Mouse (Mus musculus) monocyte, adult 2 months (primary cell): Measurements from ENCODE around the gene Adam1a.

Source experiments
- DNase-seq, 2 experiments: peaks; one replicate each; pipeline ENCODE4 v3.0.0; 2022; ENCODE audit warnings: low spot score in 2 of 2, low read depth in 1 of 2

Adam1a gene

GRCm38 (mm10) chr5:121544910-121545792 lies at the start of gene Adam1a, which contains the start of gene Gm42878:
Adam1a (minus strand) TSS chr5:121545482.
Gm42878 (minus strand) TSS chr5:121545482.
- peak; percentile 35 to 43 for DNase-seq

DNA sequence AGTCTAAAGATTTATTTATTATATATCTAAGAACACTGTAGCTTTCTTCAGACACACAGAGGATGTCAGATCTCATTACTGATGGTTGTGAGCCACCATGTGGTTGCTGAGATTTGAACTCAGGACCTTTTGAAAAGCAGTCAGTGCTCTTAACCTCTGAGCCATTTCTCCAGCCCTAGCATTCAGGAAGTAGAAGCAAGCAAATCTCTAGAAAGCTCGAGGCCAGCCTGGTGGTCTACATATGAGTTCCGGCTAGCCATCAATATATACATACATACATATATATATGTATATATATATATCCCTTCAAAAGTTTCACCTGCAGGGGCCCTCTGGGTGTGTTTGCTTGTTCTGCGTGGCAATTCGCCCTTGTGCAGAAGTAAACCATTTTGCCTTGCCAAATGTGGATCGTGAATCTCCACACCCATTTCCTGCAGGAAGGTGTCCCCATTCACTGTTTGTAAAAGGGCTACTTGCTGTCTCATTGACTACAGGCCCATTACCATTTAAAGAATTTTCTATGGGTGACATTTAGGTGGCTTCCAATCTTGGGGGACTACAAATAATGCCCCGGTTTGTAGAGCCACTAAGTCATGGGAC lies 49.5 kb upstream of the Adam1a start:
- DNase-seq: no peak

- DNase-seq: peak; percentile 24 to 41
Observed at GRCm38 (mm10) chr5:121593451-121594401, 48.4 kb upstream of the Adam1a start, which contains the start of gene Aldh2. Aldh2 (minus strand) TSS chr5:121593824.

DNA sequence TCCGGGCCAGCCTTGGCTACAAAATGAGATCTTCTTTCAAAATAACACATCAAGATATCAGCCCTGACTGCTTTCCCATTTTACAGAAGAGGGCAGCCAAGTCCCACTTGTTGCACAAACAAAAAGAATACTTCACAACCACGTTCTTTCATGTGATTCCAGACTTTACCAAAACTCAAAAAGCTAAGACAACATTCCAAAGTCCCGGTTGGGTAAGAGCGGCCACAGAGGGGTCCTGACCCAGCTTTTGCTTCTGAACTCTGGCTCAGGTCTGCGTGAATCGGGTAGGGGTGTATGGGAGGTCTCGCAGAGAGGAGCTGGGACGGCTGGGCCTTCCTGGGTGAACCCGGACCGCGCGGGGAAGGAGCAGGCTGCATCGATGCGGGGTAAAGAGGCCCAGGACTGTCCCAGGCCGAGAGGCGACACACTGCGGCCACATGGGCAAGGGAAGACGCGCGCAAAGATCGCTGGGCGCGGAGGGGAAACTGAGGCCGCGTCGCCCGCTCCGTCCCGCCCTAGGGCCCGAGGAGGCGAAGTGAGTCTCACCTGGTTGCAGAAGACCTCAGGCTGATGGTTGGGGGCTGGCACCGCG lies 47.6 kb upstream of the Adam1a start:
- no peak for DNase-seq

DNA sequence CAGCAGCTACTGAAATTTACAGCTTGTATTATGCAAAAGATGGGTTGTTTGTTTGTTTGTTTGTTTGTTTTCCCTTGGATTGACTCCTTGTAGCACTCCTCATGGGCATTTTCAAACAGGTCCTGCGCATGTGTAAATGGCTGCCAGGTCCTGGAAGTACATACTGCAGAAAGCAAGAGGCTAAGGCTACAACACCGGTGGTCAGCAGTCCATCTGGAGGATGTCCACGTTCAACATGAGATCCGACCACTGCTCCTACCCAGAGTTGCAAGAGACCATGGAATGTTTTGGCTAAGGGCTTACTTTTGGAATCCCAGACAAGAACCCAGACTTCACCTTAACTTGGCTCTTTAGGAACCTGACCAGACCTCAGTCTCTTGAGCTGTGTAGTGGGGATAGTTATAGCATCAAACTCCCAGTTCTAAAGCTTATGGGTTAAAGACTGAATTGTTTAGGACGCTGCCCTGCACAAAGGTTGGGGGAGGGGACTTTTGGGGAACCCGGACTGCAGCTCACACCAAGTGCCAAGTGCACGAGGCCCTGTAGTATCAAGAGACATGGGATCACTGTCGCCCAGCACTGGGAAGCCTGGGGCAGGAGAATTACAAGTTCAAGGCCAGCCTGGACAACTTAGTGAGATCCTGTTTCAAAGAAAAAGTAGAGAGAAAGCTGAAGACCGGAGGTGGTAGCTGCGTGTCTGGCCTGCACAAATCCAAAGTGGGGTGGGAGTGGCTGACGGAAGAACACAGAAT lies 47.0 kb upstream of the Adam1a start:
- DNase-seq: no peak

GRCm38 (mm10) chr5:121591417-121592063 lies 46.3 kb upstream of the Adam1a start:
- DNase-seq: no peak

- no peak for DNase-seq
Observed at GRCm38 (mm10) chr5:121589928-121590327, 44.6 kb upstream of the Adam1a start.

DNA sequence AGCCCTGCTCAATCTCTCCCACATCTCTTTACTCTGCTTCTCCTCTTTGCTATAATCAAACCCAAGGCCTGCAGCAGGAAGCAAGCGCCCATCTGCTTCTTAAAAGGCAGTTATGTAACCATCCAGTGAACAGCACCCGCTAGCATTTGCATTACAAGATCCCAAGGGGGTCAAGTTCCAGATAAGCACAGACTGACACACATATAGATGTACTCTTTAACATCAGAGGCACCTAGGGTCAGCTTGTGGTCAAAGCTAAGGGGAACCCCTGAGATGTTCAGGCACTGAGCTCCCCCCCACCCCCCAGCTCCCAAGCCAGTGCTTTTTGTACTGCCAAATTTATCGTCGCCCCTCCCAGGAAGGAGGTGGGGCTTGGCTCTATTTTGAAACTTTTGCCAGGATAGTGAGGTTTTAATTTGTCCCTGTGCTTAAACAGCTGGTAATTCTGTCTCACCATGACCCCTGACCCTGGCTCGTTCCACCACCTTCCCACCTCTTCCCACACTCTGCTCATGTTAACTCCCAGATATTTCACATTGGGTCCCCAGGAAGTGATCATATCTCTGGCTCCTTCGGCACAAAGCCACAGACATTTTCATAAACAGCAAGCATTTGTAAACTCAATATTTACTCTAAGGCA lies 41.2 kb upstream of the Adam1a start:
- DNase-seq: no peak

DNA sequence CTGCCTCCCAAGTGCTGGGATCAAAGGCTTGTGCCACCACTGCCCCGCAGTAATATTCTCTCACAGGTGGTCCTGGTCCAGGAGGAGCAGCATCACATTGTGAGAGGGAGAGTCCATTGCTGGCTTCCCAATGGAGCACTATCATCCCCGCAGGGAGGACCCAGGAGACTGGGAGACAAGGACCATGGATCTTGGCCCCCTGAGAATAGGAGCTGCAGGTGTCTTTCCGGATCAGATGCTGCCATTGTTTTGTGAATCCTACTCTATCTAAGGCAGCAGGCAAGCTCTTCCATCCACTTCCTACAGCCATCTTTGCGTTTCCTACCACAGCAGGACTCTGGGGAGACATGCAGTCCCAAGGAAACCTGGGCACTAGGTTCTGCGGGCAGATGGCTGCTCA lies 40.4 kb upstream of the Adam1a start:
- DNase-seq: no peak

DNA sequence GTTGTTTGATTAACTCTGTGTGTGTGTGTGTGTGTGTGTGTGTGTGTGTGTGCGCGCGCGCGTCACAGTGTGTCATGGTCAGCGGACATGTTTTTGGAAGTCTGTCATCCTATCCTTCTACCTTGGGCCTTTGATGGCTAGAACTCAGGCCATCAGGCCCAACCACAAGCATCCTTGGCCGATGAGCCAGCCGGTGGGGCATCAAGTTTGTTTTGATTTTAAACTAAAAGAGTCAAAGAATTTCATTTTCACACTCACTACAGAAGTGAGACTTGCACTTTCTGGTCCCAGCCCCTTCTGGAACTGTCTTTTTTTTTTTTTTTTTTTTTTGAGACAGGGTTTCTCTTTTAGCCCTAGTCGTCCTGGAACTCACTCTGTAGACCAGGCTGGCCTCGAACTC lies 39.7 kb upstream of the Adam1a start:
- no peak for DNase-seq

GRCm38 (mm10) chr5:121583765-121584501 lies 38.7 kb upstream of the Adam1a start:
- DNase-seq: peak; percentile 37 to 59

DNA sequence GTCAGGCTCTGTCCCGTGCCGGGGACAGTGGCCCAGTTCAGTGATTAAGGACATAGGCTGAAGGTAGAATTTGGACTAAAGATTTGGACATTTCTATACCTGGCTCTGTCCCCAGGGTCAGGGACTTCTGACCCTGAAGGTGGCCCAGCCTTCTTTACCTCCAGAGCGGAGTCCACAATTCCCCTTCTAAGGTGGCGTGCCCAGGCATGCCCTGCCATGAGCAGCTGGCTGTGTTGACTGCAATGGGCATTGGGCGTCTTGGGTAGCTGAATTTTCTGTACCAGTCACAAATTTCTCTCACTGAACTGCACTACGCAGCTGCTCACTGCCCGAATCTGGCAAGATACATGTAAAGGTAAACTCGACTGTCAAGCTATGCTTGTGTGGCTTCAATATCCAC lies 36.7 kb upstream of the Adam1a start:
- DNase-seq: no peak

GRCm38 (mm10) chr5:121576927-121577488 lies 31.7 kb upstream of the Adam1a start:
- no peak for DNase-seq

DNA sequence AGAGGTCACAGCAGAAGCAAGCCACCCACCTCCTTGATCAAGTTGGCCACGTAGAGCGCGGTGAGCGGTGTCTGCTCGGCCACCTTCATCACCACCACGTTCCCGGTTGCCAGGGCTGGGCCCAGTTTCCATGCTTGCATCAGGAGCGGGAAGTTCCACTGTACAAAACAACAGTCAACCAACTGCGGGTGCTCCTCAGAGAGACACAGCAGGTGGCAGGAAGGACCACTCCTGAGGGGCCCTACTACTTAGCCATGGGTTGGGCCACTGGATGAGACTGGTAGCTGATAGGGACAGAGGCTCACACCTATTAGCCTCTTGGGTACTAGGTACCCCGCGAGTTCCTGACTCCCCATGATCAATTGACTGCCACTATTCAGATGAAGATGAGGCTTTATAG lies 30.6 kb upstream of the Adam1a start:
- DNase-seq: no peak

GRCm38 (mm10) chr5:121574145-121574544 lies 28.9 kb upstream of the Adam1a start:
- no peak for DNase-seq

DNA sequence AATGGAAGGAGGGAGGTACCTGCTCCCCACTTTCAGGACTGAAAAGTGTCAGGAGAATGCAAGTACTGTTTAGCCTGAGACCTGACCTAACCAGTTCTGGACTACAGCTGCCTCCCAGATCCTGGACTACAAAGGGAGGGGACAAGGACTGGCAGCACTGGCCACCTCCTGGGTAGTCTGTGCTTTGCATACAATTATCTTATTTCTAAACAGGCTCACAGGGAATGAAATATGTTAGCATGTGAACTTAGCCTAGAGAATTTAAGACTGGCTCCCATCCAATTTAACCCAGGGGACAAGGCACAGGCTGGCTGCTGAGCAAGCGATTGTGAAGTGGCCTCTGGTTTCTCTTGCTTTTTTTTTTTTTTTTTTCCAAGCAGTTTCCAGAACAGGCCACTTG lies 25.5 kb upstream of the Adam1a start:
- no peak for DNase-seq

DNA sequence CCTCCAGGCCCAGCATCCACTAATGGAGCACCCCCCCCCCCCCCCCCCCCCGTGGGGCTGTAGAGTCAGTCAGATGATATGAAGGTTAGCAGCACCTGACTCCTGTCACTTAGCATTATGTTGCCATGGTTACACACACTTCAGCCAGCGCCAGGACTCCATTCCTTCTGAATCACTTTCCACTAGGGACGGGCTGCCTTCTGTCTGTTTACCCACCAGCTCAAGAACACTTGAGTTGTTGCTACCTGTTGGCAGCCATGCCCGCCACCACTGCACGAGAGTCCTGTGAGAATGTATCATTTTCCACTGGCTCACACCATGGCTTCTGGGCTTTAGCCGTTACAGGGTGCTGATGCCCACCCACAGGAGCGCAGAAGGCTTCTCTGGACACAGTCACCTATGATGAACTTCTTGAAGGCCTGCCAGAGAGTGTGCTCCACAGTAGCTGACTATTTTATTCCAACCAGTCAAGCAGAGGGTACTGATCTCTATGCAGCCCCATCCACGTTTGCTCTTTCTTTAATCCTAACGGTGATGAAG lies 24.7 kb upstream of the Adam1a start:
- DNase-seq: no peak
